Mouse (Mus musculus) erythroblast, embryonic 14.5 days (primary cell): ENCODE measurements around the gene Rgl1. TPM values are rescaled to one million over a fixed set of nuclear protein-coding genes. Genes with fewer than 3 reads are reported as not detected.

ENCODE experiments used
- H3K27me3 ChIP-seq: 2 replicates; pipeline ENCODE4 v1.6.1; 2012; ENCODE audit warnings: inconsistent platforms; ENCODE audit not compliant: control insufficient read depth
- H3K36me3 ChIP-seq: 2 replicates; pipeline ENCODE4 v1.6.1; 2012; ENCODE audit warnings: mild to moderate bottlenecking, inconsistent platforms; ENCODE audit not compliant: control insufficient read depth
- H3K4me1 ChIP-seq: 2 replicates; pipeline ENCODE4 v1.6.1; 2012; ENCODE audit warnings: inconsistent platforms; ENCODE audit not compliant: control insufficient read depth
- H3K4me3 ChIP-seq: replicated peaks from 2 replicates; pipeline ENCODE3; 2012; ENCODE audit warnings: moderate library complexity, mild to moderate bottlenecking, inconsistent platforms
- H3K9me3 ChIP-seq: 2 replicates; pipeline ENCODE4 v1.6.1; 2012; ENCODE audit warnings: low read length, inconsistent platforms, mixed read lengths; ENCODE audit not compliant: control insufficient read depth
- GATA1 ChIP-seq: IDR thresholded peaks from 2 replicates; pipeline ENCODE4 v1.6.1; 2012; ENCODE audit warnings: low read length, inconsistent platforms, mixed read lengths
- TAL1 ChIP-seq: IDR thresholded peaks from 3 replicates; pipeline ENCODE4 v1.6.1; 2012; ENCODE audit warnings: low read length, inconsistent platforms, mixed read lengths
- polyA plus RNA-seq: library from polyadenylated mRNA; stranded (reverse); fragments of >175 nt; gene quantifications from 2 replicates; pipeline ENCODE4 v1.2.3, GENCODE M21; 2012

Gene Rgl1
- polyA plus RNA-seq, 1 experiment, result 0.03 TPM

- peaks cover 28% of the 10 kb centered on the region for H3K27me3 ChIP-seq
- H3K4me3 ChIP-seq, result no peak overlapping the region
- H3K9me3 ChIP-seq, result peaks cover under 1% of the 10 kb centered on the region; the same call in 1 of the 2 replicates
- H3K36me3 ChIP-seq, result no peaks in the 10 kb centered on the region
- TF ChIP-seq GATA1 (no peak), TAL1 (no peak)
- no peaks in the 10 kb centered on the region for H3K4me1 ChIP-seq
Measured at GRCm38 (mm10) chr1:152629780-152630179, 136.4 kb downstream of the Rgl1 start.

GRCm38 (mm10) chr1:152625651-152626050 lies 140.5 kb downstream of the Rgl1 start:
- H3K27me3 ChIP-seq, result peaks cover 59% of the 10 kb centered on the region
- H3K4me3 ChIP-seq, result no peak overlapping the region
- TF ChIP-seq TAL1 (no peak), GATA1 (no peak)

GRCm38 (mm10) chr1:152624644-152625454 lies 141.3 kb downstream of the Rgl1 start:
- H3K36me3 ChIP-seq, result no peaks in the 10 kb centered on the region
- TF ChIP-seq TAL1 (no peak), GATA1 (no peak)
- peak overlapping the region; percentile 51 for H3K4me3 ChIP-seq
- no peaks in the 10 kb centered on the region; the same call in 1 of the 2 replicates for H3K4me1 ChIP-seq
- H3K27me3 ChIP-seq, result peaks cover 59% of the 10 kb centered on the region
- H3K9me3 ChIP-seq, result peaks cover 3% of the 10 kb centered on the region; the same call in 1 of the 2 replicates

More at GRCm38 (mm10) chr1:152625651-152626050, 140.5 kb downstream of the Rgl1 start:
- Histone ChIP-seq H3K4me1 (no peaks in the 10 kb centered on the region; the same call in 1 of the 2 replicates), H3K36me3 (no peaks in the 10 kb centered on the region), H3K9me3 (peaks cover 3% of the 10 kb centered on the region; the same call in 1 of the 2 replicates)

- Histone ChIP-seq H3K27me3 (peaks cover 59% of the 10 kb centered on the region), H3K9me3 (peaks cover 3% of the 10 kb centered on the region), H3K4me3 (no peak overlapping the region), H3K36me3 (no peaks in the 10 kb centered on the region), H3K4me1 (no peaks in the 10 kb centered on the region; the same call in 1 of the 2 replicates)
- TF ChIP-seq TAL1, result no peak
Measured at GRCm38 (mm10) chr1:152623375-152624270, 142.5 kb downstream of the Rgl1 start.

GRCm38 (mm10) chr1:152622765-152623211 lies 143.4 kb downstream of the Rgl1 start:
- peaks cover 3% of the 10 kb centered on the region for H3K4me1 ChIP-seq
- peaks cover 6% of the 10 kb centered on the region for H3K9me3 ChIP-seq
- peaks cover 58% of the 10 kb centered on the region for H3K27me3 ChIP-seq
- no peak for TF ChIP-seq TAL1
- no peak for TF ChIP-seq GATA1
- H3K4me3 ChIP-seq, result no peak overlapping the region
- no peaks in the 10 kb centered on the region for H3K36me3 ChIP-seq

GRCm38 (mm10) chr1:152621624-152622023 lies 144.5 kb downstream of the Rgl1 start:
- no peak for TF ChIP-seq GATA1
- TF ChIP-seq TAL1, result no peak
- Histone ChIP-seq H3K27me3 (peaks cover 49% of the 10 kb centered on the region), H3K36me3 (no peaks in the 10 kb centered on the region), H3K4me1 (peaks cover 15% of the 10 kb centered on the region), H3K4me3 (no peak overlapping the region), H3K9me3 (peaks cover 6% of the 10 kb centered on the region)

- Histone ChIP-seq H3K4me1 (peaks cover 20% of the 10 kb centered on the region), H3K4me3 (no peak overlapping the region), H3K27me3 (peaks cover 30% of the 10 kb centered on the region), H3K9me3 (peaks cover 4% of the 10 kb centered on the region; the same call in 1 of the 2 replicates), H3K36me3 (no peaks in the 10 kb centered on the region)
- TF ChIP-seq GATA1, result no peak
- no peak for TF ChIP-seq TAL1
Measured at GRCm38 (mm10) chr1:152619396-152619795, 146.8 kb downstream of the Rgl1 start.

GRCm38 (mm10) chr1:152618896-152619295 lies 147.3 kb downstream of the Rgl1 start:
- Histone ChIP-seq H3K27me3 (peaks cover 26% of the 10 kb centered on the region), H3K4me1 (peaks cover 20% of the 10 kb centered on the region), H3K4me3 (no peak overlapping the region), H3K36me3 (no peaks in the 10 kb centered on the region), H3K9me3 (peaks cover 4% of the 10 kb centered on the region; the same call in 1 of the 2 replicates)
- TF ChIP-seq TAL1, result no peak
- TF ChIP-seq GATA1, result no peak
